Mouse (Mus musculus): ENCODE measurements at regions not wholly inside any gene's neighbourhood (a gene's known extent, or its start where the extent isn't known, plus 50 kb on each side); places are given as distances from the start of the nearest gene placed in this dataset.

GRCm38 (mm10) chr16:53480664-53481063 lies 1026.8 kb upstream of the Alcam start:
- Histone ChIP-seq H3K9ac (ENCODE audit: low read depth, low read length) (no peak overlapping the region), H3K27ac (no peak overlapping the region), H3K4me2 (ENCODE audit: low read length) (no peak overlapping the region), H3K4me3 (replicated peaks; ENCODE audit: low read depth, low read length) (no peak overlapping the region), H3K27me3 (ENCODE audit: insufficient read depth, low read length) (no peaks in the 10 kb centered on the region), H3K9me3 (replicated peaks; ENCODE audit: low read length) (no peaks in the 10 kb centered on the region), H3K4me1 (replicated peaks; ENCODE audit: insufficient read depth, low read length) (no peaks in the 10 kb centered on the region), H3K36me3 (ENCODE audit: insufficient read depth, low read length) (no peaks in the 10 kb centered on the region)
- ATAC-seq (replicated peaks; ENCODE audit: low FRiP score, low read depth) (no peak), DNase-seq (ENCODE audit: low spot score) (no peak)
- no peak for TF ChIP-seq CTCF (IDR thresholded peaks at IDR 0.05; ENCODE audit: low read depth)

- no peak for ATAC-seq (replicated peaks; ENCODE audit: low FRiP score, low read depth)
Observed at GRCm38 (mm10) chr16:53439511-53439910, 985.6 kb upstream of the Alcam start.

DNA sequence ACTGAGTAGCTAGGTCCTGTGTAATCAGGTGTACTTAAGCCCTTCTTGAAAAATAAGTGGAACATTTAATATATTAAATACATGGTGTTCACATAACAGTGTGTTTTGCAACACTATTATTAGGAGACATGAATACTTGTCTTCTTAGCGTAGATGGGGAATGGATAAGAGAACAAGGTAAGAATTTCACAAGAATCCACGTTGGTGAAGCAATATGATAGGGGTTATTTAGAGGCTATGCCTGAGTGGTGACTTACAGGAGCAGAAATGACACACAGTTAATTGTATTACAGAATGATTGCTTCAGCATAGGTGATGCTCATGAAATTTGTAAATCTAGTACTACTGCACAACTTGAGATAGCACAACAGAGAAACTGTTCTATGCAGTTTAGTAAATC lies 964.5 kb upstream of the Alcam start:
- H3K4me2 ChIP-seq (ENCODE audit: low read length), result no peak overlapping the region
- no peaks in the 10 kb centered on the region for H3K36me3 ChIP-seq (ENCODE audit: insufficient read depth, low read length)
- H3K27me3 ChIP-seq (ENCODE audit: insufficient read depth, low read length), result no peaks in the 10 kb centered on the region
- WGBS, result 49% methylated on average over 2 of the region's 2 CpGs
- no peak overlapping the region for H3K27ac ChIP-seq
- no peak overlapping the region for H3K9ac ChIP-seq (ENCODE audit: low read depth, low read length)
- no peak for TF ChIP-seq CTCF (IDR thresholded peaks at IDR 0.05; ENCODE audit: low read depth)
- H3K9me3 ChIP-seq (replicated peaks; ENCODE audit: low read length), result no peaks in the 10 kb centered on the region
- ATAC-seq (replicated peaks; ENCODE audit: low FRiP score, low read depth) (no peak), DNase-seq (ENCODE audit: low spot score) (no peak)
- H3K4me3 ChIP-seq (replicated peaks; ENCODE audit: low read depth, low read length), result no peak overlapping the region
- H3K4me1 ChIP-seq (replicated peaks; ENCODE audit: insufficient read depth, low read length), result no peaks in the 10 kb centered on the region

More at GRCm38 (mm10) chr16:53439511-53439910, 985.6 kb upstream of the Alcam start:
- no peaks in the 10 kb centered on the region for H3K9me3 ChIP-seq (replicated peaks; ENCODE audit: low read length)
- no peak for DNase-seq (ENCODE audit: low spot score)
- H3K36me3 ChIP-seq (ENCODE audit: insufficient read depth, low read length), result no peaks in the 10 kb centered on the region
- no peak overlapping the region for H3K4me3 ChIP-seq (replicated peaks; ENCODE audit: low read depth, low read length)
- WGBS, result 75% methylated on average over 4 of the region's 4 CpGs
- H3K27me3 ChIP-seq (ENCODE audit: insufficient read depth, low read length), result no peaks in the 10 kb centered on the region
- TF ChIP-seq CTCF (IDR thresholded peaks at IDR 0.05; ENCODE audit: low read depth), result no peak
- no peaks in the 10 kb centered on the region for H3K4me1 ChIP-seq (replicated peaks; ENCODE audit: insufficient read depth, low read length)
- no peak overlapping the region for H3K27ac ChIP-seq
- H3K9ac ChIP-seq (ENCODE audit: low read depth, low read length), result no peak overlapping the region
- no peak overlapping the region for H3K4me2 ChIP-seq (ENCODE audit: low read length)

- H3K4me2 ChIP-seq (ENCODE audit: low read length), result no peak overlapping the region
- TF ChIP-seq CTCF (IDR thresholded peaks at IDR 0.05; ENCODE audit: low read depth), result no peak
- DNase-seq (ENCODE audit: low spot score), result no peak
- H3K9me3 ChIP-seq (replicated peaks; ENCODE audit: low read length), result no peaks in the 10 kb centered on the region
- no peaks in the 10 kb centered on the region for H3K27me3 ChIP-seq (ENCODE audit: insufficient read depth, low read length)
- H3K4me3 ChIP-seq (replicated peaks; ENCODE audit: low read depth, low read length), result no peak overlapping the region
- no peaks in the 10 kb centered on the region for H3K4me1 ChIP-seq (replicated peaks; ENCODE audit: insufficient read depth, low read length)
- no peak overlapping the region for H3K9ac ChIP-seq (ENCODE audit: low read depth, low read length)
- H3K36me3 ChIP-seq (ENCODE audit: insufficient read depth, low read length), result no peaks in the 10 kb centered on the region
- no peak overlapping the region for H3K27ac ChIP-seq
- no peak for ATAC-seq (replicated peaks; ENCODE audit: low FRiP score, low read depth)
- WGBS, result 77% methylated on average over 4 of the region's 4 CpGs
Observed at GRCm38 (mm10) chr16:53385176-53385575, 931.3 kb upstream of the Alcam start.

DNA sequence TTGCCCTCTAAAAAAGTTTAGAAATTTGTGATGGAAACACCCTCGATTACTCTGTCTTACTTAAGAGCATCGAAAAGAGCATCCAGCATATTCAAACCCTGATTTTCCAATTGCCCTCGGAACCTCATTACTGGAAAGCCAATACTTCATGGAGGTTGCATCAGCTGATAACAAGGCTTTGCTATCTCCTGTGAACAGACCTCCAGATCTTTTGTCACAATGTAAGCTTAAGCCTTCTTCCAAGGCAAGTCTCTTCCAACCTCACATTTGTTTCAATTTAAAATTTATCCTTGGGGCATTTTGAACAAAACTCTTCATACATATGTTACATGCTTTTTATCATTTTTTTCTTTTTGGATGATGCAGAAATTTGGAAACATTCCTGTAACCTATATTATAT lies 888.3 kb upstream of the Alcam start:
- no peak for DNase-seq (ENCODE audit: low spot score)
- no peak for ATAC-seq (replicated peaks; ENCODE audit: low FRiP score, low read depth)
- no peak overlapping the region for H3K9ac ChIP-seq (ENCODE audit: low read depth, low read length)
- no peak overlapping the region for H3K4me3 ChIP-seq (replicated peaks; ENCODE audit: low read depth, low read length)
- H3K4me1 ChIP-seq (replicated peaks; ENCODE audit: insufficient read depth, low read length), result no peaks in the 10 kb centered on the region
- no peaks in the 10 kb centered on the region for H3K9me3 ChIP-seq (replicated peaks; ENCODE audit: low read length)
- 91% methylated on average over 3 of the region's 3 CpGs for WGBS
- no peak for TF ChIP-seq CTCF (IDR thresholded peaks at IDR 0.05; ENCODE audit: low read depth)
- H3K4me2 ChIP-seq (ENCODE audit: low read length), result no peak overlapping the region
- no peaks in the 10 kb centered on the region for H3K36me3 ChIP-seq (ENCODE audit: insufficient read depth, low read length)
- no peaks in the 10 kb centered on the region for H3K27me3 ChIP-seq (ENCODE audit: insufficient read depth, low read length)
- no peak overlapping the region for H3K27ac ChIP-seq

GRCm38 (mm10) chr16:53326353-53326752 lies 872.5 kb upstream of the Alcam start:
- H3K4me1 ChIP-seq (replicated peaks; ENCODE audit: insufficient read depth, low read length), result no peaks in the 10 kb centered on the region
- no peak overlapping the region for H3K9ac ChIP-seq (ENCODE audit: low read depth, low read length)
- ATAC-seq (replicated peaks; ENCODE audit: low FRiP score, low read depth), result no peak
- no peak for TF ChIP-seq CTCF (IDR thresholded peaks at IDR 0.05; ENCODE audit: low read depth)
- no peak overlapping the region for H3K4me3 ChIP-seq (replicated peaks; ENCODE audit: low read depth, low read length)
- no peaks in the 10 kb centered on the region for H3K27me3 ChIP-seq (ENCODE audit: insufficient read depth, low read length)
- no peak for DNase-seq (ENCODE audit: low spot score)
- H3K27ac ChIP-seq, result no peak overlapping the region
- no peaks in the 10 kb centered on the region for H3K9me3 ChIP-seq (replicated peaks; ENCODE audit: low read length)
- H3K4me2 ChIP-seq (ENCODE audit: low read length), result no peak overlapping the region
- H3K36me3 ChIP-seq (ENCODE audit: insufficient read depth, low read length), result no peaks in the 10 kb centered on the region

GRCm38 (mm10) chr16:53292081-53292480 lies 838.2 kb upstream of the Alcam start:
- no peak for TF ChIP-seq CTCF (IDR thresholded peaks at IDR 0.05; ENCODE audit: low read depth)
- Histone ChIP-seq H3K4me1 (replicated peaks; ENCODE audit: insufficient read depth, low read length) (no peaks in the 10 kb centered on the region), H3K9ac (ENCODE audit: low read depth, low read length) (no peak overlapping the region), H3K27me3 (ENCODE audit: insufficient read depth, low read length) (no peaks in the 10 kb centered on the region), H3K9me3 (replicated peaks; ENCODE audit: low read length) (no peaks in the 10 kb centered on the region), H3K4me3 (replicated peaks; ENCODE audit: low read depth, low read length) (no peak overlapping the region), H3K4me2 (ENCODE audit: low read length) (no peak overlapping the region), H3K36me3 (ENCODE audit: insufficient read depth, low read length) (no peaks in the 10 kb centered on the region), H3K27ac (no peak overlapping the region)
- WGBS, result 84% methylated on average over 1 of the region's 1 CpGs
- ATAC-seq (replicated peaks; ENCODE audit: low FRiP score, low read depth) (no peak), DNase-seq (ENCODE audit: low spot score) (no peak)

Measured in kidney, postnatal 0 days (tissue).